Mouse (Mus musculus) neural tube, embryonic 14.5 days (tissue): ENCODE data around the gene Sart3. TPM values are rescaled to one million over a fixed set of nuclear protein-coding genes. Genes with fewer than 3 reads are reported as not detected.
"Not testable (repeated sequence)": the region's sequence is repeated elsewhere in the genome, so short reads cannot be mapped to it uniquely, and the experiment has no call there.

Experiments used
- ATAC-seq: fragments of 200-750 bp; cut with Nextera tagmentation; 2 replicates; pipeline ENCODE4 v1.8.0; 2017; ENCODE audit warnings: low read depth, mild to moderate bottlenecking, moderate TSS enrichment, moderate library complexity
- H3K27ac ChIP-seq: fragments of 300-500 bp; sonication (generic); 2 replicates; pipeline ENCODE4 v1.5.1; 2014; ENCODE audit warnings: low read depth, mild to moderate bottlenecking, control low read depth, low read length, moderate library complexity, mixed read lengths
- H3K27me3 ChIP-seq: fragments of 300-500 bp; sonication (generic); 2 replicates; pipeline ENCODE4 v1.6.1; 2014; ENCODE audit warnings: low read length; ENCODE audit not compliant: control insufficient read depth, insufficient read depth
- H3K36me3 ChIP-seq: fragments of 300-500 bp; sonication (generic); 2 replicates; pipeline ENCODE4 v1.6.1; 2014; ENCODE audit warnings: low read length, mixed read lengths; ENCODE audit not compliant: control insufficient read depth, insufficient read depth
- H3K4me1 ChIP-seq: fragments of 300-500 bp; sonication (generic); 2 replicates; pipeline ENCODE4 v1.6.1; 2014; ENCODE audit warnings: low read length; ENCODE audit not compliant: control insufficient read depth, insufficient read depth
- H3K4me2 ChIP-seq: fragments of 300-500 bp; sonication (generic); 2 replicates; pipeline ENCODE4 v1.6.1; 2014; ENCODE audit warnings: mild to moderate bottlenecking, low read depth, low read length, control low read depth
- H3K4me3 ChIP-seq: fragments of 300-500 bp; sonication (generic); 2 replicates; pipeline ENCODE4 v1.5.1; 2014; ENCODE audit warnings: low read depth, low read length, control low read depth, mixed read lengths
- H3K9ac ChIP-seq: fragments of 300-500 bp; sonication (generic); replicated peaks from 2 replicates; pipeline ENCODE4 v1.6.1; 2014; ENCODE audit warnings: low read depth, mild to moderate bottlenecking, control low read depth, low read length, mixed read lengths
- H3K9me3 ChIP-seq: fragments of 300-500 bp; sonication (generic); 2 replicates; pipeline ENCODE4 v1.6.1; 2016; ENCODE audit warnings: low read length; ENCODE audit not compliant: control insufficient read depth
- WGBS: fragments of 180-500 bp; shearing (Covaris S2); extraction: QIAGEN DNeasy Blood & Tissue Kit; methylation state at CpG from one replicate; pipeline ENCODE4 v1.1.7; 2014; 5-methylcytosine and 5-hydroxymethylcytosine counted together
- polyA plus RNA-seq: library from polyadenylated mRNA; unstranded; fragments of >200 nt; fragmentation: Nextera tagmentation; extraction: Ambion mirVana; gene quantifications from 2 replicates; pipeline ENCODE4 v1.2.1, GENCODE M21; 2014

Gene Sart3
- polyA plus RNA-seq, 1 experiment from 2014 or later: 33.7 TPM

DNA sequence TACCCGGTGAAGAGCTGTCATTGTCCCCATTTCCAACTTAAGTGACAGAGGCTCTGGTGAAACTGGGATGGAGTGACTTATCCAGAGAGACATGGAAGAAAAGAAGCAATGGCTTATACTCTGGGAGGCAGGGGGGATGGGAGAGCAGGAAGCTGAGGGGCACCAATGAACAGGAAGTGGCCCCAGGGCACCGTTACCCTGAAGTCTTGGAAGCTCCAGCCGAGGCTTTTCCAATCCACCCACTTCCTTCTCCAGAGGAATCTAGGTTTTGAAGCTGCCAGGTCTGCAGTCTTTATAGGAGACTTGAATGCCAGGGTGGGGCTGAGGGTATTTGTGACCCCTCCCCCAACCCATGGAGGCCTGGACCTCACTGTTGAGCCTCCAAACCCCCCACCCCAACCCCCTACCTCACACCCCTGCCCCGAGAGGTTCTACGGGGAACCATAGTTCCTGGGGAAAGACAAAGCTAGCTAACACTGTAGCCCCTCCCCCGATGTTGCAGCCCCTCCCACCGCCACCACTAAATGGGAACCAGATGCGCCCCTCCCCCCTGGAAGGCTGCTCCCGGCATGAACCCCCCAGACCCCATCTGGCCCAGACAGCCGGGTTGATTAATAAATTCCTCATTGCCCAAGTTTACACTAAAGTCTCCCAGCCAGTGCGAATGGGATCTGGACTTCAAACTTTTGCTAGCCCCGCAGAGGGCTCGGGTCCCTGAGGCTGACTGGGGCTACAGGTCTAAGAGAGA is 24.3 kb upstream of the Sart3 start:
- H3K27ac ChIP-seq: no peak overlapping the region
- no peaks in the 10 kb centered on the region for H3K9me3 ChIP-seq
- no peak overlapping the region for H3K4me3 ChIP-seq
- WGBS: 8% methylated on average over 13 of the region's 13 CpGs
- no peak for ATAC-seq
- H3K4me1 ChIP-seq: peaks cover 5% of the 10 kb centered on the region
- H3K36me3 ChIP-seq: no peaks in the 10 kb centered on the region
- H3K4me2 ChIP-seq: no peak overlapping the region; the same call in 1 of the 2 replicates
- H3K9ac ChIP-seq: no peak overlapping the region
- H3K27me3 ChIP-seq: no peaks in the 10 kb centered on the region

DNA sequence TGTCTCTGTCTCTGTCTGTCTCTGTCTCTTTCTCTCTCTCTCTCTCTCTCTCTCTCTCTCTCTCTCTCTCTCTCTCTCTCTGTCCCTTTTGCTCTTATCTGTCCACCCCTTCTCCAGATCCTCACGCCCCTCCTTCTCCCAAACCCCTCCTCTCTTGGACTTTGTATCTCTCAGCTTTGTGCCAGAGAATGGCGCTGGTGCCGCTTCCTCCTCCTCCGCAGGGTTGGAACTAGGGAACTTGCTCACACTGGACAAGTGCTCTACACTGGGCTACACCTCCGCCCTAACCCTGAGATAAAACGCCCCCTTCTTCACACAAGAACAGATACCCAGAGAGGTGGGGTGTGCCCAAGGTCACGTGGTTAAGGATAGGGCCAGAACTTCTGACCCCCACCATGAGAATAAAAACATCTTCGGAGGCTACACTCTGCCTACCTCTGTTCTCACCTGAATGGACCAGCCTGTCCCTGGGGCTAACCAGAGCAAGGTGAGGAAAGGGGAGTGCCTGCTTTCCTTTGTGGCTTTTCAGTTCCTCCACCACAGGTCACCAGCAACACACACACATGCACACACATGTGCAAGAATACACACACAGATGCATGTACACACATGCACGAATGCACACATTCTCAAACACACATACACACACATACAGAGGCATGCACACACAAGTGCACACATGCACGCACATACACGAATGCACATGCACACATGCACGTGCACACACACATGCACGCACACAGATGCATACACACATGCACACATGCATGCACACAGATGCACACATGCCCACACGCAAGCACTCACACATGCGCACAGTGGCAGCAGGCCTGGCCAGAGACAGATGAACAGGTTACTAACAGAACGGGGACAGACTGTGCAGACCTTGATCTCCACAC is 19.1 kb upstream of the Sart3 start:
- WGBS: 91% methylated on average over 16 of the region's 16 CpGs
- Histone ChIP-seq H3K36me3 (no peaks in the 10 kb centered on the region), H3K4me3 (no peak overlapping the region), H3K4me1 (no peaks in the 10 kb centered on the region), H3K9me3 (no peaks in the 10 kb centered on the region), H3K4me2 (no peak overlapping the region), H3K9ac (no peak overlapping the region), H3K27me3 (no peaks in the 10 kb centered on the region), H3K27ac (no peak overlapping the region)
- no peak for ATAC-seq

DNA sequence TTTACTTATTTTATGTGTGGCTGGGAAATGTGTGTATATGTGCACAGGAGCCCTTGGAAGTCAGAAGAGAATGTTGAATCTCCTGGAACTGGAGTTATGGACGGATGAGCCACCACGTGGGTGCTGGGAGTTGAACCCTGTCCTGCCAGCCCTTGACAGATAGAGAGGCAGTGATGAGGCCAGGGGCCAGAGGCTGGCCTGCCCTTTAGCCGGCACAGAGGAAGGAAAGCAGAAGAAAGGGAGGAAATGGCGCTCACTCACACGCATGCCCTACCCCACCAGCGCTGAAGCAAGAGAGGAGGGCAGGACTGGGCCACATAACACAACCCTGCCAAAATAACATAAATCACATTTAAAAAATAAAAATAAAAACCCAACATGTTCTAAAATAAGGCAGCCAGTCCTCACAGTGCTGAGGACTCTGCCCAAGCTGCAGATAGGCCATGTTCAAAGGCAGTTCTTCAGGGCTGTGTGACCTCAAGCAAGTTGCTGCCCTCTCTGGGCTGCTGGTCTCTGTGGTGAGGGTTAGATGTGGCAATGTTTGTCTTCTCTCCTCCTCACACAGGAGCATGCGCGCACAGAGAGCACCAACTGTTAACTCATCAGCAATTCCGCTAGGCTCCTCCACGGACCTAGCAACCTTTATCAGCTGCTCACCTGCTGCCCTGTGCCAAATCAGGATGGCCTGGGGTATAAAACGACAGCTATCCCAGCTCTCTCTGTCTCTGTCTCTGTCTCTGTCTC is 18.3 kb upstream of the Sart3 start:
- Histone ChIP-seq H3K27me3 (no peaks in the 10 kb centered on the region), H3K27ac (no peak overlapping the region), H3K36me3 (no peaks in the 10 kb centered on the region), H3K4me2 (no peak overlapping the region), H3K9ac (no peak overlapping the region), H3K9me3 (no peaks in the 10 kb centered on the region), H3K4me3 (no peak overlapping the region), H3K4me1 (no peaks in the 10 kb centered on the region)
- ATAC-seq: no peak
- whole genome bisulfite sequencing: 75% methylated on average over 11 of the region's 11 CpGs

DNA sequence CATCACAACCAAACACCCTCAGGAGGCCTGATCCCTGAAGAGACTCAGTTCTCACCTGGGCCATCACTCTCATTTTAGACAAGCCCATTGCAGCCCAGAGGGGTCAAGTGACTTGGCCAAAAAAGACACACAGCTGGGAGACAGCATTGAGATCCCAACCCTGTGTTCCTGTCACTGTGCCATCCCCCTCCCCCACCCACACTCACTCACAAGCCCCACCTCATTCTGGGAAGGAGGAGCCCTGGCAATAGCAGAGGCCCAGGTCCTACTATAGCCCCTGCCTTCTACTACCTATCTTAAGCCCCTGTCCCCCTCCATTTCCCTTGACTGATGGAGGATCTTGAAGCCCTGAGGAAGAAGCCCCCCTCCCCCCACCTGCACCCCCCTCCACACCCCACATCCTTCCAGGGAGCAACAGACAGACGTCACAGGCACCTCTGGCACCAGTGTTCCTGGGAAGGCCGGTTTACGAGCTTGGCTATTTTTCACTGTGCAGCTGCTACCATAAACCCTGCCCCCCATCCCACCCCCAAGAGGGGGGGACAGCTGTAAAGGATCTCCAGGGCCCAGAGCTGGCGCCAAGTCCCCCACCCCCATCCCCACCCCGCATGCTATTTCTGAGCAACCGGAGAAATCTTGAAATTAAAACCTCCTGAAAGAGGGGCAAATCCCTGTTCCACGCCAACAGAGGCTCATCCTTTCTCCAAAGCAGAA is 16.9 kb upstream of the Sart3 start:
- H3K4me2 ChIP-seq: no peak overlapping the region
- no peaks in the 10 kb centered on the region for H3K4me1 ChIP-seq
- ATAC-seq: no peak
- 12% methylated on average over 7 of the region's 7 CpGs for WGBS
- no peaks in the 10 kb centered on the region for H3K9me3 ChIP-seq
- no peaks in the 10 kb centered on the region for H3K27me3 ChIP-seq
- no peaks in the 10 kb centered on the region for H3K36me3 ChIP-seq
- no peak overlapping the region for H3K4me3 ChIP-seq
- no peak overlapping the region for H3K9ac ChIP-seq
- no peak overlapping the region for H3K27ac ChIP-seq

DNA sequence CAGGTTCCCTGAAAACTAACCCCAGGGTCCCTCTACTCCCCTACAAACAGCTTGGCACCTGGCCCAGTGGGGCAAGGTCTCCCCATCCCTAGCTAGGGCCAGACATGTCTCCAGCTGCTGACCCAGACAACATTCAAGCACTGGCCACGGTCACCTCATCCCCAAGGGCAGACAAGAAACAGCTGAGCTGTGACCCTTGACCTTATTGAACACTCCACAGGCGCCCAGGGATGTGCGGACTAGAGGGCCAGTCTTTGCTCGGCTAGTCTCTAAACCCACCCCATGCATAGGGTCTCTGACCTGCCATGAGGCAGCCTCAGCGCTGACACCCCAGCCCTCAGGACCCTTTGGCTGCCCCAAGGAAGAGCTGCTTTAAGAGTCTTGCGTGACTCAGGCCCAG is 16.3 kb upstream of the Sart3 start:
- no peaks in the 10 kb centered on the region for H3K36me3 ChIP-seq
- H3K4me3 ChIP-seq: no peak overlapping the region
- 36% methylated on average over 6 of the region's 6 CpGs for WGBS
- no peaks in the 10 kb centered on the region for H3K27me3 ChIP-seq
- no peaks in the 10 kb centered on the region for H3K9me3 ChIP-seq
- H3K9ac ChIP-seq: no peak overlapping the region
- no peak for ATAC-seq
- H3K27ac ChIP-seq: no peak overlapping the region
- H3K4me2 ChIP-seq: no peak overlapping the region
- no peaks in the 10 kb centered on the region for H3K4me1 ChIP-seq

DNA sequence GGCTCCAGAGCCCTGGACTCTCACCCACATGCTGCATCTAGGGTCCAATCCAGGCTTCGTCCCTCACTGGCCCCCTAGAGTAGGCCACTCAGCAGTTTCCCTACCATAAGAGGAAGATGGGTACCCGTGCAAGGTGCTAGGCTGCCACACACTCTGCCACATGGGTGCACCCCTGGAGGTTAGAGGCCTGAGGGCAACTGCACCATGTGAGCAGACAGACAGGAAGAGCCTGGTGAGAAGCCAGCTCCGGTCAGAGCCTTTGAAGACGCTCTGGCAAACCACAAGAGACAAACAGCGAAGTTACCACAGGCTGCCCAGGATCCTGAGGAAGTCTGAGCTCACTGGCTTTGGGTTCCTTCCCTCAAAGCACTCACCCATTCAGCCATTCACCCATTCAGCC is 14.7 kb upstream of the Sart3 start:
- H3K4me1 ChIP-seq: no peaks in the 10 kb centered on the region
- H3K36me3 ChIP-seq: no peaks in the 10 kb centered on the region
- no peaks in the 10 kb centered on the region for H3K27me3 ChIP-seq
- H3K27ac ChIP-seq: no peak overlapping the region
- H3K4me2 ChIP-seq: no peak overlapping the region
- H3K9ac ChIP-seq: no peak overlapping the region
- no peak for ATAC-seq
- no peak overlapping the region for H3K4me3 ChIP-seq
- no peaks in the 10 kb centered on the region for H3K9me3 ChIP-seq
- WGBS: 84% methylated on average over 5 of the region's 5 CpGs

DNA sequence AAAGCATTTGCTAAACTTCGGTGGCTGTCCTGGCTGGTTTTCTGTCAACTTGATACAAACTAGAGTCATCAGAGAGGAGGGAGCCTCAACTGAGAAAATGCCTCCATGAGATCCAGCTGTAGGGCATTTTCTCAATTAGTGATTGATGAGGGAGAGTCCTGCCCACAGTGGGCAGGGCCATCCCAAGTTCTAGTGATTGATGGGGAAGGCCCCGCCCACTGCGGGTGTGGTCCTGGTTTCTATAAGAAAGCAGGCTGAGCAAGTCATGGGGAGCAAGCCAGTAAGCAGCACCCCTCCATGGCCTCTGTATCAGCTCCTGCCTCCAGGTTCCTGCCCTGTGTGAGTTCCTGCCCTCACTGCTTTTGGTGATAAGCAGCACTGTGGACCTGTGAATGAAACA is 11.8 kb upstream of the Sart3 start:
- 35% methylated on average over 3 of the region's 3 CpGs for WGBS
- not testable (repeated sequence) for ATAC-seq

DNA sequence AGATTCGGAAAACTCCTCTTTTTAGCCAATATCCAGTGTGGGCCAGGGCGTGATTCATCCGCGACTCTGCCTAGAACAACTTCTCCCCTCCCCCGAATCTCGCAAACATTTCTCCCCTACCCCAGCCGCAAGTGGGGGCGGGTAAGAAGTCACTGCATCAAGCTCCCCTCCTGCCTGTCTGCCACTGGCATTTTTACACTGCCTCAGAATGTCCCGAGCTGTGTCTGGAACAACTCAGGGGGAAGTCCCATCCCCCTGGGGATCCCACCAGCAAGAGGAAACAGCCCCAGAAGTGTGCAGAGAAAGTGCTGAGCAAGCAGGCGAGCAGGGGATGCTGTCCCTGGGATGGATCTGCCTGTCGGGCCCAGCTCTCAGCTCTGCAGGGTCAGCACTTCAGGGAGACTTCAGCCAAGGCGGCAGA is 11.3 kb upstream of the Sart3 start:
- no peaks in the 10 kb centered on the region for H3K27me3 ChIP-seq
- no peaks in the 10 kb centered on the region for H3K9me3 ChIP-seq
- no peak overlapping the region for H3K27ac ChIP-seq
- no peak overlapping the region for H3K4me2 ChIP-seq
- no peak overlapping the region for H3K4me3 ChIP-seq
- no peak for ATAC-seq
- H3K9ac ChIP-seq: no peak overlapping the region
- no peaks in the 10 kb centered on the region for H3K36me3 ChIP-seq
- H3K4me1 ChIP-seq: no peaks in the 10 kb centered on the region
- 24% methylated on average over 12 of the region's 12 CpGs for WGBS

More for the DNA sequence above, 11.8 kb upstream of the Sart3 start:
- not testable (repeated sequence) for H3K9me3 ChIP-seq, H3K4me2 ChIP-seq, H3K4me1 ChIP-seq, H3K36me3 ChIP-seq, H3K4me3 ChIP-seq, H3K27ac ChIP-seq, H3K27me3 ChIP-seq, H3K9ac ChIP-seq
